Mouse (Mus musculus) heart, adult 11 months (tissue): ENCODE measurements at regions not wholly inside any gene's neighbourhood (a gene's known extent, or its start where the extent isn't known, plus 50 kb on each side); places are given as distances from the start of the nearest gene placed in this dataset.
A peak's percentile ranks its signal among the peaks of the same experiment; 100 is the strongest.

ENCODE experiments used
- DNase-seq: peaks from one replicate; pipeline ENCODE4 v3.0.0; 2022

DNA sequence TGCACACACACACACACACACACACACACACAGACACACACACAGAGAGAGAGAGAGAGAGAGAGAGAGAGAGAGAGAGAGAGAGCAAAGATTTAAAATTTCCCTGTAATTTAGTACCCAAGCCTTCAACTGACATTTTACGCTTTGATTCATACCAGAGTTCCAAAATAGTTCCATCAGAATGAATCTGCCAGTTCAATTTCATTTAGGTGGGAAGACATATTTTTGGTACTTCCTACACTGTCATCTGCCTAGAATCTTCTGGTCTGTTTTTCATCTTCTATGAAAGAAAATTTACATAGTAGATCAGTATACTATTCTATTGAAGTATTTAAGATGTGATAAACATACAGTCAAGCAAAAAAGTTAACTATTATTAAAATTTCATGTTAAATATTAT lies 1177.4 kb downstream of the Zpld1 start:
- DNase-seq: no peak

DNA sequence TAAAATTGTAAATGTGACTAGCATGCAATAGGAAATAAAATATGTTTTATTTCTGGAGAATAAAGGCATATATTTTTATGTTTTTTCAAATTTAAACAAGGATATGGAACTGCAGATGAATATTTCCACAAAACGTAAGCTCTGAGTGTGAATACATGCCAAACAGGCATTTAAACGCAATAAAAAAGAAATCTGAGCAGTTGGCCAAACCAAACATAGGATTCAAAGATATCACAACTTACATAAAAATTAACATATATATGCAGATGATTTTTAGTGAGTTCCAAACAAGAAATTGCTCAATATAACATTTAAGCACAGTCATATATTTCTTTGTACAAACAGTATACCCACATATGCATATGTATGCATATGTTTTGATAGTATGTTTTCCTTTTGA lies 1199.1 kb downstream of the Zpld1 start:
- DNase-seq: no peak

DNA sequence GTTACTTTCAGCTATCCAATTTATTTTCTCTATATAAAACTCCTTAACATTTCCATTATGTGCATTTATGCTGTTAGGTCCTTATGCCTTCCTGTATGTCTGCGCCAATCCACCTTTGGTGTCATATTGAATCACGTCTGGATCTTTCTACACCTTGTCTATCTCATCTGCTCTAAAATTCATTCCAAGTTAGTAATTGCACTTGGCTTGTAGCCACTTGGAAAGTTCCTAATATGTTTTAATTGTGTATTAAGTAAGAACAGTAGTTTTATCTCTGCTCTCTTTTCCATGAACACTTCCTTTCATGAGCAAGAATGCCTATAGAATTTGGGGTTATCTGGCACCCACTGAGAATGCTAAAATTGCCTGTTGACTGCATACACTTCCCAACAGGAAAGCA lies 1205.6 kb downstream of the Zpld1 start:
- no peak for DNase-seq

DNA sequence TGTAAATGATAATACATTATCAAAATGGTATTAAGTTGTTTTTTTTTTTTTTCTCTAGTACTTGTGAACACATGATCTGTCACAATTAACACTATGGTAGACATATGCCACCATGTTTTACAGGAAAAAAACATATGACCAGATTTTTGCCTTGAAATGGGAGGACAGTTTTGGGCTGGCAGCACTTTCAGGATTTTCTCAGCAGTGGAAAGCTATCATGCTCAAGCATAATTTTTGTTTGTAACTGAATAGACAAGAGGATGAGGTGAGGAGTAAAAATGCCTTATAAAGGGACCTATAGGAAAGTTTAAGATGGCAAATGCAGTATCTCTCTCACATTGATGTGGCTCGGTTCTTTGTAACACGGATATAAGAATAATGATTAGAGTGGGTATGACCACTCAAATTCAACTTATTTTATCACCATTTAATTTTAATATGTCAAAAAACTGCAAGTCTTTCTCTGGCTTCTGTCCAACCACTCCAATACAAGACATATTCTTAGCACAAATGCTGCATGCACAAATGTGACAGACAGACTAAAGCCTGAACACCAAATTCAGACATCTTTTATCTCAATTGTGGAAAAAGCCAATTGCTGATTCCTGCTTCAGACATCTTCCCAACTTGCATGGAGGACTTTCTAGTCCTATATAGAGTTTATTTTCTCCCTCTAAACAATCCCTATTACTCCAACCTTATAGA lies 1206.6 kb downstream of the Zpld1 start:
- DNase-seq: no peak

DNA sequence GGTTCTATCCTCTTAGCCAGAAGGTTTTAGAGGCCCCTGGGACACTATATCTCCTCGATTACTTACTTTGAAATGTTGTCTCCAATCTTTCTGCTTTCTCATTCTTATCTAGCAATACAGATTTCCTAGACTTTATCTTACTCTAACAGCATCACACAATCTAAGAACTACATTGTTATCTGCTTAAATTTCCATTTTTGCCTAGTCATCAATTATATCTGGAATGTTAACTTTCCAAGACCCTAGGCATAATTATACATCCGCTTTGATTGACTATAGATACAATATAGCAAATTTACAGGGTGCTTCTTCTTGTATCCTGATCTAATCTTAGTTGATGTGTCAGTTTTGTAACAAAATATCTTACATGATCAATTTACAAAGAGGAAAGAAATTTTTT lies 1217.3 kb downstream of the Zpld1 start:
- no peak for DNase-seq

DNA sequence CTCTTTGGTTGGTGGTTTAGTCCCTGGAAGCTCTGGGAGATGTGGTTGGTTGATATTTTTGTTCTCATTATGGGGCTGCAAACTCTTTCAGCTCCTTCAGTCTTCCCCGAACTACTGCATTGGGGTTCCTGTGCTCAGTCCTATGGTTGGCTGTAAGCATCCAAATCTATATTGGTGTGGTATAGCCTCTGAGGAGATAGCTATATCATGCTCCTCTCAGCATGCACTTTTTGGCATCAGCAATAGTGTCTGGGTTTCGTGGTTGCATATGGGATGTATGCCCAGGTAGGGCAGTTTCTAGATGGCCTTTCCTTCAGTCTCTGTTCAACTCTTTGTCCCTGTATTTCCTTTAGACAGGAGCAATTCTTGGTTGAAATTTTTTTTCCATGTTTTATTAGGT lies 1250.0 kb downstream of the Zpld1 start:
- no peak for DNase-seq

DNA sequence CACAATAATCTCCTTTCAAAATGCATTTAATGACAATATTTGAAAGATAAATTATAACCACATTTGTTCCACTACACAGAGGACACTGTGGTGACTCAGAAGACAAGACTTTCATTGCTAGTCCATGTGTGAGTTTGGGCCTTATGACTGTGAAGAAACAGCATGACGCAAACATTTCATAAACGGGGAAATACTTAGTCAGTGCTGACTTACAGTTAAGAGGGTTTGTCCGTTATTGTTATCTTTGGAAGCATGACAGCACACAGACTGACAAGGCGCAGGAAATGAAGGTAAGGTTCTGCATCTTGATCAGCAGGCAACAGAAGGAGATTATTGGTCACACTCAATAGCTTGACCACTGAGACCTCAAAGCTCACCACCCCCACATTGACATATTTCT lies 1255.8 kb downstream of the Zpld1 start:
- no peak for DNase-seq

DNA sequence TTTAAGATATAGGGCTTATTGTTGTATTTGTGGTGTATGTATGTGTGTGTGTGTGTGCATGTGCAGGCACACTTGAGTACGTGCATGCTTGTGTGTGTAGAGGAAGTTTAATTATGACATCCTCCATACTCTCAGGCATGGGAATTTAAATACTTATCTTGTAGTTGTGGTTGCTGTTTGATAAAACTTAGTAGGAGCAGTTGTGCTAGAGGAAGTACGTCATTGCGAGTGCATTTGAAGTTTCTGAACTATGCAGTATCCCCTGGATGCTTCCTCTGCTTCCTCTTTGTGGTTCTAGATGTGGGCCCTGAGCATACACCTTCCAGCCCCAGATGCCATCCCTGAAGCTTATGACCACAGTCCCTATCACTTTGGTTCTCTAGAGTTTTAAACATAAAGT lies 1281.5 kb downstream of the Zpld1 start:
- no peak for DNase-seq

DNA sequence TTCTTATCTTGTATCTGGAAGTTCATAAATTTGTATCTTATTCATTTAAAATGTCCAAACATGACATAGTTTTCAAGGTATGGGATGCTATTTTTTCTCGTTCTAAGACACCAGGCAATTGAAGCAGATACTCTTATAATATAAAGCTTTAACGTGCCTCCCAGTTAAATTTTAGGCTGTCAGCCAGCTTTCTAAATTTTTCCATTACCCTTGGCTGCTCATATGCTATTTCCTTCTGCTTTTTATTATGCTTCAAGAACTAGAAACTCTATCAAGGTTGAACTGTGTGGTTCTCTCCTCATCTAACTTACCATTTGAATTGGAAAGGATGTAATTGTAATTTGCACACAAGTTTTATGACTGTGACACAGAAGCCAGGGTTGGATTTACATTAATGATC lies 1324.1 kb downstream of the Zpld1 start:
- no peak for DNase-seq

DNA sequence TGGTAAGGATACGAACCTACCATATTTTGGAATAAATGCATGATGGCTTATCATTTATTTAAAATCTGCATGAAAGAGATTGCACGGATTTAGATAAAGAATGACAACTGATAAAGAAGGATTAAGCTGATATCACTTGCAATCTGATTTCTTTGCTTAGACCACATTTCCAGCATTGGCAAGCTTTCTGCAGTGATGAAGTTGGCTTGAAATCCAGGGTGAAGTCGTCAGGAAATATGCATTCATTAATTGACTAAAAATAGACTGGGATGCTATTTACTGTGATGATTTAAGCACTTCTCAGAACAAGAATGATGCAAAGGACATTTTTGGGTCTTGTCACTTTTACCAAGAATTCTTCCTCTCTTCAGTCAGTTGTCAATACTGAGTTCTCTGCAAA lies 1341.1 kb downstream of the Zpld1 start:
- DNase-seq: no peak

DNA sequence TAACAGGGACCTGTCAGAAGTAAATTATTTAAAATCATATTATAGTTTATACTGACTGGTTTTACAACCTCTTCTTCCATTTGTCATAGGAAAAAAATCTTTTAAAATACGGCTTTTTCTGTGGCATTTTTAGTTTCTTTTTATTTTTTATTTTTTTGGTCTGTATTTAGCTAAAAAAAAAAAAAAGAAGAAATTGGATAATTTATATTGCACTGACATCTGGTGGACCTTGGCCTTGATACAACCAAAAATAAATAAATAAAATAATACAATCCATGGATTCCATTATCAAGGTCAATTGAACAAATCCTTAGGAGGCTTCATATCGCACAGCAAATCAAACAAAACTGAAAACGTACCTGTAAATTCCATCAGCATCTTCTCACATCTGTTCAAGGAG lies 1352.5 kb downstream of the Zpld1 start:
- no peak for DNase-seq

DNA sequence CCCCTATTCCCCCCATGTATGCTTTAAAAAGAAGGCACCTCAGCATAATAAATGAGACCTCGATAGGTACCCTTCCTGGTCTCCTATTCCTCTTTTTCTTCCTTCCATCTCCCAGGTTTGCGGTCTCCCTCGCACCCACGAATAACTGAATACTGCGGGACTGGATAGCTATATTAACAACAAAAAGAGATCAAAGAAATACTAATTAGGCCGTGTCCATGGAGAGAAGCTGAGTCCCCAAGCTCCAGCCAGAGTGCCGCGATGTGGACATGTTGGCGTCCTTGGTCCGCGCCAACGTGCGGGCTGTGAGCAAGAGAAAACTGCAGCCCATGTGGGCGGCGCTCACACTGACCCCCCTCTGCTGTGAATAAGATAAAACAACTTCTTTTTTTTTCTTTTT lies 1382.0 kb downstream of the Zpld1 start:
- DNase-seq: peak; percentile 64

DNA sequence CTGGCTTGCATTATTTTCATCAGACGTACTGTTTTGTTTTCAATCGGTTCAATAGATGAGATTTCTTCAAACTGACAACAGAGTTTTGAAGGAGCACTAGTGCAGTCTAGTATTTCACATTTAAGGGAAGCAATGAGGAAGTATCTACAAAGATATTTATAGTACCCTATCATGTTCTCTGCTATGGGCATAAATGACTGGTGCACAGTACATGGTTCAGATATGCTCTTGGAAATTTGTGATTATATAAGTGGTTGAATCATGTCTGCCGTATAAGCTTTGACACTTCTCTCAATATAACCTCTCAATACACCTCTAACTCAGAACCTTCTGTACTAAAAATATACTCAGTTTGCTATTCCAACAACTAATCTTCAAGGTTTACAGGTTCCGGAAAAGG lies 1390.7 kb downstream of the Zpld1 start:
- no peak for DNase-seq

DNA sequence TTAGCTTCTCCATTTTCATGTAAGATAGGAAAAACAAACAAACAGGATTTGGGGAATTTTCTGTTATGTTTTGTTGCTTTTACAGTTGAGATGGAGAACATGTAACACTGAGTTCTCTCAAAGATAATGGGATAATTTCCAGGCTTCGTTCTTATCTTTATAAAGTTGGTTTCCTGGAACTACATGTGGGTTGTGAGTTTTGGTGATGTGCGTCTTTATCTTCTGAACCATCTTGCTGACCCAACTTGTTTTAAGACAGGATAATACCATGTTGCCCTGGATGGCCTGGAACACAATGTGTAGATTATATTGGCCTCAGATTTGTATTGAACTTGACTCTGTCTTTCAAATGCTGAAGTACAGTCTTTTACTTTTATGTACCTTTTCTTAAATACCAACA lies 1394.0 kb downstream of the Zpld1 start:
- no peak for DNase-seq

DNA sequence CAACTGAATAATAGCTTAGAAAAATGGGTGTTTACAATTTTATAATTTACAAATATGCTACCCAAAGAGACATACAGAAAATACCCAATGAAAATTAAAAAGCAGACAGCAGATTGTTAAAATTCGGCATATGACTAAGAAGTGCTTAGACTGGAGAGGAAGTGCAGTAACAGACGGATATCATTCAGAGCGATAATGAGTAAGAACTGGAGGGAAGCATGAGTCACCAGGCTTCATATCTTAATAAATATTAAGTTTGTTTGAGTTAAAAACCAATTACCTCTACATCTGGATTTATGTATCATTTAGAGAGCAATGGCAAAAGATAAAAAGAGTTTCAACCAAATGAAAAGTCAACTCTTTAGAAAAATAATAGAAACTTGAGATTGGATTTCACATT lies 1413.5 kb upstream of the Alcam start:
- DNase-seq: no peak

DNA sequence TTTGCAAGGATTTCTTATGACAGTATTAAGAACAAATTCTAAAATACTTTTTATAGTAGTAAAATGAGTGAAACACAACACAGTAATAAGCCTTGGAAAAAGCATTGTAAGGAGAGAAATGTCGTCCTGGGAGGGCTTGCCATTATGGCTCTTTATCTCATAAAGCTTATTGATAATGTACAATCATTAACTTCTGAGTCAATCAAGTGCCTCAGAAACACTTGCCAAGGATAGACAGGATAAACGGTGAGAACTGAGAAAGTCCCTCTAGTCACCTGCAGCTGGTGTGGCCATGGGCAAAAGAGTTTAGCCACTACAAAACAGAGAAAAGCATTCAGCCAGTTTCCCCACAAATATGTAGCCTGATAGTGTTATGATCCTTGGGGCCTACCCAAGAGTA lies 1386.8 kb upstream of the Alcam start:
- DNase-seq: no peak
